Mouse (Mus musculus): Measurements from ENCODE around the gene Tex37. TPM values are rescaled to one million over a fixed set of nuclear protein-coding genes. Genes with fewer than 3 reads are reported as not detected.

The Tex37 gene
- polyA plus RNA-seq, 1 experiment, result not detected

- TF ChIP-seq POLR2A (IDR thresholded peaks at IDR 0.05; ENCODE audit: borderline replicate concordance, low read depth, low read length) (no peak), CTCF (IDR thresholded peaks at IDR 0.05; ENCODE audit: low read depth, low read length) (no peak)
- H3K4me3 ChIP-seq (ENCODE audit: insufficient read depth, low read length), result no peak overlapping the region
- H3K27ac ChIP-seq (ENCODE audit: insufficient read depth, low read depth, low read length), result no peak overlapping the region
- H3K4me1 ChIP-seq (ENCODE audit: control insufficient read depth, insufficient read depth, low read length), result no peaks in the 10 kb centered on the region
Observed at GRCm38 (mm10) chr6:70898166-70898565, 20.6 kb downstream of the Tex37 start.

DNA sequence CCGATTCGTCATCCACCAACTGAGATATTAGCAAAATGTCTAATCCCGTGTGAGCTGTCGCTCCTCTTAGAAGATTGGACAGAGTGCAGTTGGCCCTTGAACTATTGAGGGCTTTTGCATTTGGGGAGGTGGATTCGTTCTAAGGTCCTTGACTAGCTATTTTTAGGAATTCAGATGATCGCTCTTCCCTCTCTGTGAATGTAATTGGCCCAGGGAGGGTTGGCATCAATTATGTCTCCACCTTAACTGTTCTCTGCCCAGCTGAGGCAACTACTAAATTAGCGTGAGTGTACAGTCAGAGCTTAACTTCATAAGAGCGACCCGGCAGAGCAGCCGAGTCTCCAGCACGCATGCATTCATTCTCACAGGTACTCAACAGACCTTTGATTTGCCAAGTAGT lies 30.7 kb downstream of the Tex37 start:
- no peak overlapping the region for H3K4me3 ChIP-seq (ENCODE audit: insufficient read depth, low read length)
- H3K27ac ChIP-seq (ENCODE audit: insufficient read depth, low read depth, low read length), result no peak overlapping the region
- no peaks in the 10 kb centered on the region for H3K4me1 ChIP-seq (ENCODE audit: control insufficient read depth, insufficient read depth, low read length)
- TF ChIP-seq POLR2A (IDR thresholded peaks at IDR 0.05; ENCODE audit: borderline replicate concordance, low read depth, low read length) (no peak), CTCF (IDR thresholded peaks at IDR 0.05; ENCODE audit: low read depth, low read length) (no peak)

GRCm38 (mm10) chr6:70880714-70881304 lies 37.9 kb downstream of the Tex37 start:
- Histone ChIP-seq H3K4me1 (ENCODE audit: control insufficient read depth, insufficient read depth, low read length) (no peaks in the 10 kb centered on the region), H3K4me3 (ENCODE audit: insufficient read depth, low read length) (no peak overlapping the region), H3K27ac (ENCODE audit: insufficient read depth, low read depth, low read length) (no peak overlapping the region)
- TF ChIP-seq POLR2A (IDR thresholded peaks at IDR 0.05; ENCODE audit: borderline replicate concordance, low read depth, low read length), result no peak
- peak; percentile 77 for TF ChIP-seq CTCF (IDR thresholded peaks at IDR 0.05; ENCODE audit: low read depth, low read length)

- Histone ChIP-seq H3K4me1 (ENCODE audit: control insufficient read depth, insufficient read depth, low read length) (peaks cover 35% of the 10 kb centered on the region), H3K27ac (ENCODE audit: insufficient read depth, low read depth, low read length) (peak overlapping the region; percentile 7; the same call in 1 of the 2 replicates), H3K4me3 (ENCODE audit: insufficient read depth, low read length) (no peak overlapping the region)
- TF ChIP-seq CTCF (IDR thresholded peaks at IDR 0.05; ENCODE audit: low read depth, low read length) (no peak), POLR2A (IDR thresholded peaks at IDR 0.05; ENCODE audit: borderline replicate concordance, low read depth, low read length) (no peak)
Observed at GRCm38 (mm10) chr6:70875017-70875416, 43.7 kb downstream of the Tex37 start.

- peak; percentile 41; the same call in 1 of the 2 replicates for TF ChIP-seq CTCF (IDR thresholded peaks at IDR 0.05; ENCODE audit: low read depth, low read length)
- TF ChIP-seq POLR2A (IDR thresholded peaks at IDR 0.05; ENCODE audit: borderline replicate concordance, low read depth, low read length), result no peak
- Histone ChIP-seq H3K4me1 (ENCODE audit: control insufficient read depth, insufficient read depth, low read length) (peaks cover 35% of the 10 kb centered on the region), H3K27ac (ENCODE audit: insufficient read depth, low read depth, low read length) (peak overlapping the region; percentile 7; the same call in 1 of the 2 replicates), H3K4me3 (ENCODE audit: insufficient read depth, low read length) (no peak overlapping the region)
Observed at GRCm38 (mm10) chr6:70874035-70874775, 44.5 kb downstream of the Tex37 start.

- Histone ChIP-seq H3K4me1 (ENCODE audit: control insufficient read depth, insufficient read depth, low read length) (peaks cover 35% of the 10 kb centered on the region), H3K27ac (ENCODE audit: insufficient read depth, low read depth, low read length) (no peak overlapping the region), H3K4me3 (ENCODE audit: insufficient read depth, low read length) (no peak overlapping the region)
- no peak for TF ChIP-seq CTCF (IDR thresholded peaks at IDR 0.05; ENCODE audit: low read depth, low read length)
- no peak for TF ChIP-seq POLR2A (IDR thresholded peaks at IDR 0.05; ENCODE audit: borderline replicate concordance, low read depth, low read length)
Observed at GRCm38 (mm10) chr6:70872570-70872969, 46.2 kb downstream of the Tex37 start.

DNA sequence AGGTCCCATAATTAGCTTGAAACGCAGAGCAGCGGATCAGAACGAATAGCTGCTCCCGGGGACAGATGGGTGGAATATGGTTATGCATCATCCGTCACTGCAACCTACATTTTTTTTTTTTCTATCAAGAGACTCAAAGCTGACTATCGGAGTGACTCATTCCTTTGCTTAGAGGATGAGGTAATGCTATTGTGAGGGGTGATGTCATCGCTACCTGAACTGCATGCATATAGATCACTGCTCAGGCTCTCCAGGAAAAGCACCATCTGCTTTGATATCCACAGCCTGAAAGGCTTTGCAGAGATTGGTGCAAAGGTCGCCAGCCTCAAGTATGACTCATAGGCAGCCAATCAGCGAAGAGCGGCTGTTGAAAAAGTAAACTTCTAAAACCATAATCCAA lies 46.6 kb downstream of the Tex37 start:
- Histone ChIP-seq H3K27ac (ENCODE audit: insufficient read depth, low read depth, low read length) (no peak overlapping the region), H3K4me3 (ENCODE audit: insufficient read depth, low read length) (no peak overlapping the region), H3K4me1 (ENCODE audit: control insufficient read depth, insufficient read depth, low read length) (peaks cover 35% of the 10 kb centered on the region)
- TF ChIP-seq CTCF (IDR thresholded peaks at IDR 0.05; ENCODE audit: low read depth, low read length) (no peak), POLR2A (IDR thresholded peaks at IDR 0.05; ENCODE audit: borderline replicate concordance, low read depth, low read length) (no peak)

GRCm38 (mm10) chr6:70871511-70871980 lies 47.2 kb downstream of the Tex37 start:
- Histone ChIP-seq H3K27ac (ENCODE audit: insufficient read depth, low read depth, low read length) (peak overlapping the region; percentile 51), H3K4me3 (ENCODE audit: insufficient read depth, low read length) (peak overlapping the region; percentile 29; the same call in 1 of the 2 replicates), H3K4me1 (ENCODE audit: control insufficient read depth, insufficient read depth, low read length) (peaks cover 35% of the 10 kb centered on the region)
- TF ChIP-seq CTCF (IDR thresholded peaks at IDR 0.05; ENCODE audit: low read depth, low read length), result no peak
- TF ChIP-seq POLR2A (IDR thresholded peaks at IDR 0.05; ENCODE audit: borderline replicate concordance, low read depth, low read length), result no peak

DNA sequence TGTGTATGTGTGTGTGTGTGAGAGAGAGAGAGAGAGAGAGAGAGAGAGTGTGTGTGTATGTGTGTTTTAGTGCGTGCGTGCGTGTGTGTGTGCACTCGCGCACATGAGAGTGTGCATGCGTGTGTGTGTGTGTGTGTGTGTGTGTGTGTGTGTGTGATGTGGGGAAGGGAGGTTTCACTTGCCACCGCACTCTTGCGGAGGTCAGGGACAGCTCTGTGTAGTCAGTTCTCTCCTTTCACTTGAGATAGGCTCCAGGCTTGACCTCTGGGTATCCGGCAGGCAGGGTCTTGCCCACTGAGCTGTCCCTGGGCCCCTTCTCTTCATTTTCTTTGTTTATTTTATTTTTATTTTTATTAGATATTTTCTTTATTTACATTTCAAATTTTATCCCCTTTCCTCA lies 51.4 kb downstream of the Tex37 start:
- peaks cover 26% of the 10 kb centered on the region for H3K4me1 ChIP-seq (ENCODE audit: control insufficient read depth, insufficient read depth, low read length)
- no peak overlapping the region for H3K4me3 ChIP-seq (ENCODE audit: insufficient read depth, low read length)
- TF ChIP-seq POLR2A (IDR thresholded peaks at IDR 0.05; ENCODE audit: borderline replicate concordance, low read depth, low read length) (no peak), CTCF (IDR thresholded peaks at IDR 0.05; ENCODE audit: low read depth, low read length) (no peak)
- no peak overlapping the region for H3K27ac ChIP-seq (ENCODE audit: insufficient read depth, low read depth, low read length)

DNA sequence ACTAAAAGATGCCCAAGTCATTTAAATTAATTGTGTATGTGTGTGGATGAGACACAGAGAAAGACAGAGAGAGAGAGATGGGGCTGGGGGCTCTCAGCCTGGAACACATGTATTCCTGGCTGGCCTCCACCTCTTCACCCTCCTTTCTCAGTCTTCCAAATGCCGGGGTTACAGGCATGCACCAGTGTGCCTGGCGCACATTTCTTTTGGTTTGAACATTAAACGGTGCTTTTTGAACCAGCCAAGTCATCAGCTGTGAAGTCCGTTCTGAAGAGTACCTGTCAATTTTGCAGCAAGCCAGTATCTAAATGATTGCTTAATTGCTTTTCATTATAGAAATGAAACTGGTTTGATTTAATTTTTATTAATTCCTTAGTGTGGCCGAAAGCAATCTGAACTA lies 52.0 kb downstream of the Tex37 start:
- Histone ChIP-seq H3K4me1 (ENCODE audit: control insufficient read depth, insufficient read depth, low read length) (peaks cover 20% of the 10 kb centered on the region), H3K4me3 (ENCODE audit: insufficient read depth, low read length) (no peak overlapping the region), H3K27ac (ENCODE audit: insufficient read depth, low read depth, low read length) (no peak overlapping the region)
- TF ChIP-seq CTCF (IDR thresholded peaks at IDR 0.05; ENCODE audit: low read depth, low read length) (no peak), POLR2A (IDR thresholded peaks at IDR 0.05; ENCODE audit: borderline replicate concordance, low read depth, low read length) (no peak)

Measured in bone marrow macrophage, adult 2 months (primary cell).